Mouse (Mus musculus) mature B cell (primary cell): Measurements from ENCODE around the gene Gp2.

Experiments used
- in situ Hi-C: fragments of 300-500 bp; cut with MboI; formaldehyde crosslinking; loops from 2 replicates; pipeline ENCODE4 v1.14.3; 2019

The Gp2 gene

DNA sequence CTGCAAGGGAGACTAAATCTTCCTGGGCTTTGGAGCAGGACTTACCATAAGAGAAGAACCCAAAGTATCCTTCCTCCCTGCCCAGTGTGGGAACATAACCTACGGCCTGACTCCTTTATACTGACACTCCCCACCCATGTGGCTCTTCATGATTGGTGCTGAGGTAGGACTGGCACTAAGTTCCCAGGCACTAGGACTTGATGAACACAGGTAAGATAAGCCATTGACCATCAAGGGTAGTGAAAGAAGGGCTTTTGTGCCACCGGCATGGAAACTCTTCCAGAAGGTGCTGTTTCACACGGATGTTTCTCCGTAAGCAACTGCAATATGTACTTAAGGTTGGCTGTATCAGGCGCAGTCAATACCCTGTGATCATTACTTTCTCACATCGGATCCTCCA lies at the start of gene Gp2:
Gene Gp2, minus strand, starts transcription at position 101 of the 400 bp plus-strand sequence.
- in situ Hi-C loops = no loop called here

DNA sequence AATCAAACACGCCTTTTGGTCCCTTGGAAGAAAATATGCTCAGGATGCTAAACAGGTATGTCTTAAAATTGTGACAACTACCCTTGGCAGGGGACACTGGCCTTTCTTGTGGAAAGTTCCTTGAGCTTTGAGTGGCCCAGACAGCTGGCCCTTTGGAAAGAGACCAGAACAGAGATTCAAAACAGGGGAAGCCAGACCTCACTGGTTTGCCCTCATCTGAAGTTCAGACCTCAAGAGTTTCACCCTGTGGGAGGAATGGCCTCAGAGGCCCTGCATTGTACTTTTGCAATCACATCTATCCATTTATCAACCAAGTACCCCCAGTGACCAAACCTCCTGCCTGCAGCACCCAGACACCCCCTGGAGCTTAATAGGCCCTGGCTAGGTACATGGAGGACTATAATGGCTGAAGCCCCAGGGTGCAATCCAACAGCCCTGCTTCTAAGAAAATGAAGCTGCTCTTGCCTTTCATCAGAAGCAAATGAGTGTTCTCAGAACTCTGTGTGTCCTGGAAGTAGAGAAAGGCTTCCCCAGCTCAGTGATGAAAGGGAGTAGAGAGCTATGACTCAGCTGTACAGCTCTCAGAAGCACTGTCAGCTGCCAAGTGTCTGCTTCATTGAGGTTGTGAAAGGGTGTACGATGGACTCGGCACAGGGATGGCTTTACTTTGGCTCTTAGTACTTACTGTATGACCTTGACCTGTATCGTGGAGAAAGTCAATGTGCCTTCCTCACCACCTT lies 31.1 kb upstream of the Gp2 start:
- in situ Hi-C loops = no loop called here

DNA sequence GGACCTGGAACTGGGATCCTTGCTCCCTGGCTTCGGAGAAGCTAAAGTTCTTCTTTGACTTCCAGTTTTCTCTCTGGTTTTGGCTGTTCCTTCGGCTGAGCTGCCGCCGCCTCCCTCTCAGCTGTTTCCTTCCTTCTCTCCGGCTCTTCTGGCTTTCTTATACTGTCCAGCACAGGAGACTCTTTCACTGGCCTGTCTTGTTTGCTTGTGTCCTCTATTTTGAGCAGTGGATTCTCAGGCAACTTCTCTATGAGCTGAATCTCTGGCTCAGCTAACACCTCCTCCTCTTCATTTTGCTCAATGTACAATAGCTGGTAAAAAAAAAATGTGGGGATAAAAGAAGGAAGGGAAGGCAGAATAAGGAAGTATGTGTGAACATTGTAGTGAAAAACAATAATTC lies 27.6 kb upstream of the Gp2 start:
- in situ Hi-C loops = no loop called here

DNA sequence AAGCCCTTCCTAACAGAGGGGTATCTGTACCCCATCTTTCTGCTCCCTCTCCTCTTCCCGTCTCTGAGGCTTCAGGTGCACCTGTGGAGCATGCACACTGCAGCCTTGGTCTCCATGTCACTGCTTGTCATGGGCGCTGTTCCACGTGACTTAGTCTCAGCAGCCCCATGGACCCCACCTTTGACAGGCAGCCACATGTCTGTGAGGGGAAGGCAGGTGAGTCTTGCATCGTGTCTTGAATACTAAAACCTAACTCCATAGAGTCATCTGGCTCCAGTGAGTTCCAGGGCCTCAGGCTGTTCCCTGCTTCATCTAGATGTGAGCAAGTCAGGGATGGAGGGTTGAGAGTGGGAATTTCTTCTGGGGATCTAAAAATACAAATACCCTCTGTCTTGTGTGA lies 25.1 kb upstream of the Gp2 start:
- in situ Hi-C loops = no loop called here

DNA sequence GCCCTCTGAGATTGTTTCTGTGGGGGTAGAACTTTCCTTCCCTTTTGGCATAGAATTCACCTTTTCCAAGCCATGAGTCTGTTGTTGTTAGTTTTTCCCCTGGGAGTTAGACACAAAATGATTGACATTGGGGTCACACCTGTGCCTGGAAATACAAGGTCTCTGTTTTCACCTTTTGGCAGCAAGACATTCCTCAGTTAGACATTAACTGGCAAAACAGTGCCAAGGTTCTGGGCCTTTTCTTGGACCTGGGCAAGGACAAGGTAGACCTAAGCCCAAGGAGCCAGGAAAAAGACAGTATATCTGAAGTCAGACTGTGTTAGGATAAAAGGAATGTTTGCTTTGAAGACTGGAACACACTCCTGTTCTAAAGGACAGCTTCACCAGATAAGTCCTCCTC lies 20.2 kb upstream of the Gp2 start, which contains the start of gene Umod:
Gene Umod, minus strand, starts transcription at position 27 of the 400 bp plus-strand sequence.
- in situ Hi-C loops = no loop called here

DNA sequence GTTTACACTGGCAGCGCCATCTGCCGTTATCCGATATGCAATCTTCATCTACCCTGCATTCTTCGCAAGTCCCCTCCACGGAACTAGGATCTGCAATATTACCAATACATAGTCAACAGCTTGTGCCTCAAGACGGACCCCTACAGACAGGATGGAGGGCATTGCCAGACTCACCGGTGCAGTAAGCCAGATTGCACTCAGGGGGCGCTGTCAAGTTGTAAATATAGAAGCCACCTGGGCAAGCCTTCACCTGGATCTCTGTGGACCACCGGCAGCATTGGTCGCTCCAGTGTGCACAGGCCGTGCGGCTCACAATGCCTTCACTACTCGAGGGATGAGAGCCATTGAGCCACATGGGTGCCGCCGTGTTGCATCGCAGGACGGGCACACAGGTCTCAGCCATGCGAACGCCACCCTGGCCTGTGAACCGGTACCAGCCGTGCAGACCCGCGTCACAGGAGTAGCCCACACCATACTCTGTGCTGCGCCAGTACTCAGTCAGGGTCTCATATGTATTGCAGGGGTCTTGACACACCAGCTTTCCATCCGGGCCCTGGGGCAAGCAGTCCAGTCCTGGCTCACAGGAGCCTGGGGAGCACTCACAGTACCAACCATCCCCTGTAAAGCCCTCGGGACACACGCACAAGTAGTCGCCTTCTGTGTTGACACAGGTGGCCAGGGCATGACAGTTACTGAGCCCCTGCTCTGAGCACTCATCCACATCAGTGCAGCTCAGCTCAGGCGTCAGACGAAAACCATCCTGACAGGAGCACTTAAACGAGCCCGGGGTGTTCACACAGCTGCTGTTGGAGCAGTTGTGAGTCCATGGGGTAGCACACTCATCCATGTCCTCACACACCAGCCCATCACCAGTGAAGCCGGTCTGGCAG lies 17.7 kb upstream of the Gp2 start:
- in situ Hi-C loops = no loop called here

DNA sequence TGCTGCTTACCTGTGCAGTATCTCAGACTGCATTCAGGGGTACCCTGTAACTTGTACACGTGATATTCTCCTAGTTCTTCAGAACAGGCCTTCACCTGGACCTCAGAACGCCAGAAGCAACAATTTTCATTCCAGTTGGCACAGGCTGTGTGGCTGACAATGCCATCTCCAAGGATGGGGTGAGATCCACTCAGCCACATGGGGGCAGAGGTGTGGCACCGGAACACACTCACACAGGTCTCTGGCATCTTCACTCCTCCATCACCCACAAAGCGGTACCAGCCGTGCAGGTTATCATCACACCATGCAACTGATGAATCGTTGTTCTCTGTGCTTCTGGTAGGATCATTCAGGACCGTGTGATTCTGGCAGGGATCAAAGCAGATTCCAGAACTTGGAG lies 4.9 kb downstream of the Gp2 start:
- in situ Hi-C loops = no loop called here

DNA sequence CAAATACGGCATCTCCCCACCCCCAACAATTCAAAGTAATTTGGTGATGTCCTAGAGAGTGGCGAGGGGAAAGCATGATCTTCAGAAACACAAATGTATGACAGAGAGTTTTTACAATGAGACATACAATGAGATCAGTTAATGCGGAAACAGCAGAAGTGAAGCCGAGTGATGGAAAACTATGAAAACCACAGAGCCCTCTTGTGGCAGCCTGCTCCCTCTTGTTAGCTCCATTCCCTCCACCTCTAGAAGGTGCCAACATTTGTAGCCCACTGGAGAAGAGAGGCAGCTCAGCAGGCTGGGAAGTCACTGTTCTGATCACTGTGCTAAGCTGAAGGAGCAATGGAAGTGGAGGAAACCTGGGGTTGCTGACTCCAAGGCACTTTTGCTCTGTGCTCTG lies 15.2 kb downstream of the Gp2 start:
- in situ Hi-C loops = no loop called here

DNA sequence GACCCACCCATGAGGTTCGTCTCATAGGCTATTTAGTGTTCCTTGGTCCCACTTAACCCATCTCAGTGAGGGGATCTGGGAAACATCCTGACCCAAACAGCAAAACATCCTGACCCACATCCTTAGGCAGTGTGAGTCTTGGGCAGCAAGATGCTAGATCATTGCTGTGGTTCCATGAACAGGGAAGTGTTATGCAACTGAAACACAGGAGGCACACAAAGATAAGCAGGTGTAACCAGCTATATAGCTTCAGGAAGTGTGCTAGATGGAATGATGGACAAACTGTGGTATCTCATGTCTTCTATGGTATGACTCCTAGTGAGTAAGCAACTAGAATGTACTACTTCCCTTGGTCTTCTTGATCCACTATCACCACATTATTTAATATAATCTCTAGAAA lies 17.1 kb downstream of the Gp2 start:
- in situ Hi-C loops = no loop called here

DNA sequence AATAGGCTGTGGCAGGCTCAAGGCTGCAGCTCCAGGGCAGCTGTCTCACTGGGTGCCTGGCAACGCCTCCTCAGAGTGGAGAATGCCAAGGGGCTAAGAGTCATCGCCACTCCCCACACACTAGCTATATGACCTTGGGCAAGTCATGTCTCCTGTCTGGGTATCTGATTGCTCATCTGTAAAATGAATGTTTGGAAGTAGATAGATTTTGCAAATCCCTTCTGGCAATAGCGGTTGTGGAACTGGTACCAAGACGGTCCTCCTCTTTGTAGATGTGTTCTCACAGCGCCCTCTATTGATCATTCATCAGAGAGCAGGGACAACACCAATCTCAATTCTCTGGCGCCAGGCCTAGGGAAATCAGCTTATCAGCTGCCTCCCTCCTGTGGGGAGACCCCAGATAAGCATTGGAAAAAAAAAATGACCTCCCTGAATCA lies 31.9 kb downstream of the Gp2 start:
- in situ Hi-C loops = no loop called here

DNA sequence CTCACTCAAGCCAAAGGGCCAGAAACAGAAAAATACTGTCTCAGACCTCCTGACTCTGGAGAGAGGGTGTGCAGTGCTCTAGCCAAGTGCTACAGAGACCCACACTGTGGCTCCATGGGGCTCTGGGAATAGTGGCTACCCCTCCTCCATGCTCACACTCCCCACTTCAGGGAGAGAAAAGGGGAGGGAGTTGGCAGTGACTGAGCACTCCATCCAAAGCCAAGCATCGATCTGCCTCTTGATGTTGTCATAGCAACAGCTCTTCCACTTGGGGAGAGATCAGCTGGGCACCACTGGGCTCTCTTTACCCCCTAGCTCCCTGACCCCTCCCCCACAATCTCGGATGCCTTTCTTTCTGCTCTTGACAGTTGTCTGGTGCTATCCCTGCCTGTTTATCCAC lies 38.4 kb downstream of the Gp2 start:
- in situ Hi-C loops = no loop called here

DNA sequence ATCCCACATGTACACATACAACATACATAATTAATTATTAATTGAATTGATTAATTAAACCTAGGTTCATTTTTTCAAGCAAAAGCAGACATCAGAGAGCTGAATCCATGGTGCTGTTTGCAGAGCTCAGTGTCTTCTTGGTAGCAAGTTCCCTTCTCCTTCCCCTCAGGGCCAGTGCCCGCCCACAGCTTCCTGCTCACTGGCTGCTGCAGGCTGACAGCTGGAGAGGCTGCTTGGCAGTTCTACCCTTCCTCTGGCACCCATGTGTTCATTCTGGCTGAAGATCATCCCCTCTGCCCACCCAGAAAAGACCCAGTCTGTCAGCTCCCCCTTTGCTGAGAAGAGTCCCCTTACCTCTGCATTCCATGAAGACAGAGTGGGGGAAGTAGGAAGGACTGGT lies 40.6 kb downstream of the Gp2 start:
- in situ Hi-C loops = no loop called here

DNA sequence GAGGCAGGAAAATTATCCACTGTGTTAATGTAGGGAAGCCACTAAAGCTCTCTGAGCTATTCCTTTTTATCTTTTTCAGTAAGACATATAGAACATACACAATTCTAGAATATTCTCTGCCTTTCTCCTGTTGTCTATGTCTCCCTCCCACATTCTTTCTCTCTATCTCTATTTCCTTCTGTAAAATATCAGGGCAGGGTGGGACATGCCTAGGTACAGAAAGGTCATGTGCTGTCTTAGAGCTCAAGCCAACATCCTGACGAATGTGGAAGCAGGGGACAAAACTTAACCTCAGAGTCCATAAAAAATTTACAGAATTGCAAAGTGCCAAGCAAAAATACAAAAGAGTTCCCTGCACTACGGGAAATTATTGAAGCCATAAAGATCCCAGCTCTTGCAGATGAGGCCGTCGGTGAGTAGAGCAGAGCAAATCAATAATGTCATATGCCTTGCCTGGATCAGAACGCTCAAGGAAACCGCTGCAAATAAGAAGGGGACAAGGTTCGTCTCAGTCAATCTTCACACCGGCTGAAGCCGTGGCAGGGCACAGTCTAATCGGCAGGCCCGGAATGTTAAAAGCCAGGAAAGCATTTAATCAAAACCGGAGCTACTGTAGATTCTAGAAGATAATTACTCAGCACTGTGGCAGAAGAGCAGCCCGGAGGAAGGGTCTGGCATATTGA lies 64.9 kb downstream of the Gp2 start:
- in situ Hi-C loops = no loop called here
